Mouse (Mus musculus): ENCODE results near the gene Tacr1.

DNA sequence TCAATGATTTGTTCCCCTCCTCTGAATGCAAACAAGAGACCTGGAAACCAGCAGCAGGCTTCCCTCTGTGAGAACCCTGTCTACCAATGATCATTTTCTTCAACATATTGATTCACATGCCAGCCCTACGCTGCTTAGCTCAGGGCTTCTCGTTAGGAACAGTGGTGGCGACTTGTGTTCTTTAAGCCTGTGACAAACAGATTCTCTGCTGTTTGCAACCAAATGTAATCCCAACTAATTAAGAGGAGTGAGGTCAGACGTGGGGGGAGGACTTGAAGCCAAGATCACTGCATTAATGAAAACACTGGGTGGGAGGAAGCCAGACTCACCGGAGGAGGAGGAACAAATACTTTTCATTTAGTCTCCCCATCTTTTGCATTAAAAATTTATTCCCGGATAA, 27.6 kb downstream of the Tacr1 start:
- TF ChIP-seq CTCF (IDR thresholded peaks at IDR 0.05; ENCODE audit: control insufficient read depth, insufficient read depth, low read length) (no peak), POLR2A (IDR thresholded peaks at IDR 0.05; ENCODE audit: borderline replicate concordance, control insufficient read depth, low read depth, low read length) (no peak)
